Mouse (Mus musculus) lung, adult 2 months (tissue): Measurements from ENCODE around the gene Kif26b.

ENCODE experiments used
- CTCF ChIP-seq: fragments of 200-500 bp; IDR thresholded peaks from 2 replicates; pipeline ENCODE4 v1.5.1; 2011; ENCODE audit warnings: mild to moderate bottlenecking, low read length, control low read depth; ENCODE audit not compliant: insufficient read depth
- POLR2A ChIP-seq: fragments of 200-500 bp; IDR thresholded peaks from 2 replicates; pipeline ENCODE4 v1.6.1; 2011; ENCODE audit warnings: low read depth, mild to moderate bottlenecking, control low read depth, low read length, borderline replicate concordance; ENCODE audit errors: extremely low read depth

- TF ChIP-seq CTCF (no peak), POLR2A (no peak)
Observed at GRCm38 (mm10) chr1:178571885-178572444, 43.0 kb downstream of the Kif26b start.
